Mouse (Mus musculus) forebrain, embryonic 11.5 days (tissue): ENCODE measurements around the gene Ttbk1. TPM values are rescaled to one million over a fixed set of nuclear protein-coding genes. Genes with fewer than 3 reads are reported as not detected.
"Not testable (repeated sequence)": the region's sequence is repeated elsewhere in the genome, so short reads cannot be mapped to it uniquely, and the experiment has no call there.

Experiments
- ATAC-seq: fragments of 200-750 bp; cut with Nextera tagmentation; replicated peaks from 2 replicates; pipeline ENCODE4 v1.8.0; 2017; ENCODE audit warnings: moderate TSS enrichment; ENCODE audit not compliant: low FRiP score
- DNase-seq: peaks from one replicate; pipeline ENCODE4 v3.0.0-alpha.2; 2017; ENCODE audit warnings: low spot score
- H3K27ac ChIP-seq: fragments of 300-500 bp; sonication (generic); 2 replicates; pipeline ENCODE4 v1.5.1; 2014; ENCODE audit warnings: low read depth, low read length
- H3K27me3 ChIP-seq: fragments of 300-500 bp; sonication (generic); 2 replicates; pipeline ENCODE4 v1.6.1; 2014; ENCODE audit warnings: mild to moderate bottlenecking, low read length, mixed read lengths; ENCODE audit not compliant: control insufficient read depth, insufficient read depth
- H3K36me3 ChIP-seq: fragments of 300-500 bp; sonication (generic); 2 replicates; pipeline ENCODE4 v1.6.1; 2014; ENCODE audit warnings: mild to moderate bottlenecking, low read length, moderate library complexity, mixed read lengths; ENCODE audit not compliant: control insufficient read depth, insufficient read depth
- H3K4me1 ChIP-seq: fragments of 300-500 bp; sonication (generic); replicated peaks from 2 replicates; pipeline ENCODE4 v1.6.1; 2014; ENCODE audit warnings: low read length, mixed read lengths; ENCODE audit not compliant: control insufficient read depth, insufficient read depth
- H3K4me2 ChIP-seq: fragments of 300-500 bp; sonication (generic); 2 replicates; pipeline ENCODE4 v1.6.1; 2014; ENCODE audit warnings: low read depth, mild to moderate bottlenecking, low read length, moderate library complexity, mixed read lengths; ENCODE audit not compliant: severe bottlenecking
- H3K4me3 ChIP-seq: fragments of 300-500 bp; sonication (generic); 2 replicates; pipeline ENCODE4 v1.5.1; 2014; ENCODE audit warnings: low read depth, low read length
- H3K9ac ChIP-seq: fragments of 300-500 bp; sonication (generic); 2 replicates; pipeline ENCODE4 v1.6.1; 2014; ENCODE audit warnings: low read length
- H3K9me3 ChIP-seq: fragments of 300-500 bp; sonication (generic); 2 replicates; pipeline ENCODE4 v1.6.1; 2016; ENCODE audit warnings: low read length, mixed read lengths; ENCODE audit not compliant: control insufficient read depth
- WGBS: fragments of 180-500 bp; shearing (Covaris S2); extraction: QIAGEN DNeasy Blood & Tissue Kit; methylation state at CpG from one replicate; pipeline ENCODE4 v1.1.7; 2014; 5-methylcytosine and 5-hydroxymethylcytosine counted together
- polyA plus RNA-seq: library from polyadenylated mRNA; unstranded; fragments of >200 nt; fragmentation: Nextera tagmentation; extraction: Ambion mirVana; gene quantifications from 2 replicates; pipeline ENCODE4 v1.2.1, GENCODE M21; 2014

Ttbk1 gene
- polyA plus RNA-seq, 1 experiment from 2014 or later: 3.5 TPM

DNA sequence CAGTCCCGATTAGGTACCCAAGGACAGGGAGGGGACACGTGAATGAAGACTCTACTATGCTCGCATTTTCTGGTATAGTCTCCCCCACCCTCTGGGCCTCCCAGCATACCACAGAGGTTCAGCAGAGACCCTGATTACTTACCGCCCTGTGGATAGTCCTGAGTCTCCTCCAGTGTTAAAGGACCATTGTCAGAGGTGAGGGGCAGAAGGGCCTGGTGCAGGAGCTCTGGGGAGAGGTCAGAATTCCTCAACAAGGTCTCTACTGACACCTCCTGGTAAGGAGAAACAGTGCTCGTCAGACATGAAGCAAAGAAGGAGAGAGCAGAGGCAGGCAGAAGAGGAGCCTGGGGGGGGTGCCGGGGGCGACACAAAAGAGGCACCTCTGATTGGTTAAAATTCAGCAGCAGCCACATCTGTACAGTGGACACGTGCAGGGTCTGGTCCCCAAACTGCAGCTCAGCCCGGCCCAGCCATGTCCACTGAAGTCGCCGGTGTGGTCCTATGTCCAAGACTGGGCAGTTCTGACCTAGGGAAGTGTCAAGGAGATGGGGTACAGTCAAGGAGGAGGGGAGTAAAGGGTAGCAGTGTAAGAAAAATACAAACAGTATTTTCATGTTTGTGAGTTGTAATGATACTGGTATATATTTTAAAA lies 23.7 kb upstream of the Ttbk1 start:
- Histone ChIP-seq H3K27ac (no peak overlapping the region), H3K27me3 (no peaks in the 10 kb centered on the region), H3K9ac (no peak overlapping the region), H3K36me3 (no peaks in the 10 kb centered on the region), H3K9me3 (no peaks in the 10 kb centered on the region), H3K4me3 (no peak overlapping the region), H3K4me1 (no peaks in the 10 kb centered on the region), H3K4me2 (no peak overlapping the region)
- WGBS: 45% methylated on average over 11 of the region's 11 CpGs
- DNase-seq: peak; percentile 55
- 0 out of 2 replicates have a peak, but pooled peaks have one; percentile 33 for ATAC-seq

DNA sequence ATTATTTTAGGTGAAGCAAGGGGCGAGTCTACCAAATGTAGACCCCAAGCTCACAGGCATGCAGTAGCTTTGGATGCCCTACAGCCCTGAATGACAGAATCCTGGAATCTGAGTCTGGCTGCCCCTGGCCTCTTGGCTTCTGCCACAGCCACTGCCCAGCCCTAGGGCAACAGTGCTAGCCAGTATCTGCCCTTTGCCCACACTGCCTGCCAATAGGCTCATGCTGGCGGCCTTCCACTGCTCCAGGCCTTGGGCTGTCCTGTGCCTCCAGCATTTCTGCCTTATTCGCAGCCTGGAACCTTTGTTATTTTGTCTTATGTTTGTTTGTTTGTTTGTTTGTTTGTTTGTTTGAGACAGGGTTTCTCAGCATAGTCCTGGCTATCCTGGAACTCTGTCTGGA lies 18.1 kb upstream of the Ttbk1 start:
- no peak overlapping the region for H3K9ac ChIP-seq
- H3K27ac ChIP-seq: no peak overlapping the region
- DNase-seq (no peak), ATAC-seq (no peak)
- no peak overlapping the region for H3K4me3 ChIP-seq
- WGBS: 90% methylated on average over 3 of the region's 3 CpGs
- no peaks in the 10 kb centered on the region for H3K36me3 ChIP-seq
- H3K27me3 ChIP-seq: no peaks in the 10 kb centered on the region
- no peak overlapping the region for H3K4me2 ChIP-seq
- no peaks in the 10 kb centered on the region for H3K4me1 ChIP-seq
- H3K9me3 ChIP-seq: no peaks in the 10 kb centered on the region

DNA sequence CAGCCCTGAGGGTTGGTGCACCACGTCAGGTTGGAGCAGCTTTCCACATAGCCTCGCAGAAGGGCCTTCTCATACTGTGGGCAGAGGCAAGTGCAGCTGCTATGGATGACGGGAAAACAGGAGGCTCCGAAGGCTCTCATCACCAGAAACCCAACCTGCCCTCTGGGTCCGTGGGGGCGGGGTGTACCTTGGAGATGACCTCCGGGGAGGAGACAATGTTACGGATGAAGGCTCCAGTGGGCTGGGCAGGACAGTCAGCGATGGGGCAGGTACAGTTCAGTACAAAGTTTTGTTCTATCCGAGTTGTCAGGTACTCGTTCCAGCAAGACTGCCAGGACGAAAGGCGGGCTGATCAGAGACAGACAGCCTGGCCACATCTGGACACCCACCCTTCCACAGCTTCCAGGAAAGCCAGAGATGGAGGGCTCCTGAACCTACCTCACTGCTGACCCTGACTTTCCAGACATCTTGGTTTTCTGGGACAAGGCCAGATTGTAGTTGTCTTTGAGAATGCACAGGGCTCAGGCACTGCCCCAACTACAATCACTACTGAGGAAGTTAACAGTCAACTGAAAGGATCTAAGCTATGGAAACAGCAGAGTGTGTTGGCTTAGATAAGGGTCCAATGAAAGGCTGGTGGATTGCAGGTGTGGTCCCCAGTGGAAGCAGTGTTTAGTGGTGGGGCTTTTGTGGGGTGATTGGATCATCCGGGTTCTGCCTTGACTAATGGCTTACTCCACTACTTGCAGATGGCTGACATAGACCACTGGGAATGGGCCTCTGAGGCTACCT lies 16.6 kb upstream of the Ttbk1 start:
- Histone ChIP-seq H3K36me3 (no peaks in the 10 kb centered on the region; the same call in 1 of the 2 replicates), H3K4me2 (no peak overlapping the region), H3K27ac (no peak overlapping the region), H3K4me3 (no peak overlapping the region), H3K9me3 (no peaks in the 10 kb centered on the region), H3K27me3 (no peaks in the 10 kb centered on the region), H3K4me1 (no peaks in the 10 kb centered on the region), H3K9ac (no peak overlapping the region)
- WGBS: 83% methylated on average over 14 of the region's 14 CpGs
- ATAC-seq: no peak
- DNase-seq: no peak

DNA sequence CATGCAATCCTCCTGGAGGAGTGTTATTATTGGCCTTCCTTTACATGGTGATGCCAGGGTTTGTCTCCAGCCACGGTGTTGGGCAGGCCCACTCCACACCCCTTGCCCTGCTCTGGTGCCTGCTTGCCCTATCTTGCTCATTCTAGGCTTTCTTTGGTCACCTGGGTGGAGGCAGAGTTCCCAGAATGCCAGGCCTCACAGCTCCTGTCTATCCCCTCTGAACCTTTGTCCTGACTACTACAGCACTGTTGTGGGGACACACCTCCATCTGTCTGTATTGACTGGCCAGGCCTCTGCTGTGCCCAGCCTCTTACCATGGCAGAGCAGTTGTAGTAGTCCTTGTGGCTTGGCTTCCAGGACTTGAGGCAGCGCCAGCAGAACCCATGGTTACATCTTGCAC lies 15.3 kb upstream of the Ttbk1 start:
- H3K36me3 ChIP-seq: no peaks in the 10 kb centered on the region; the same call in 1 of the 2 replicates
- H3K4me2 ChIP-seq: no peak overlapping the region
- DNase-seq (no peak), ATAC-seq (no peak)
- H3K4me3 ChIP-seq: no peak overlapping the region
- WGBS: 91% methylated on average over 2 of the region's 2 CpGs
- no peaks in the 10 kb centered on the region for H3K27me3 ChIP-seq
- H3K9me3 ChIP-seq: no peaks in the 10 kb centered on the region
- H3K9ac ChIP-seq: no peak overlapping the region
- H3K4me1 ChIP-seq: no peaks in the 10 kb centered on the region; the same call in 1 of the 2 replicates
- no peak overlapping the region for H3K27ac ChIP-seq

DNA sequence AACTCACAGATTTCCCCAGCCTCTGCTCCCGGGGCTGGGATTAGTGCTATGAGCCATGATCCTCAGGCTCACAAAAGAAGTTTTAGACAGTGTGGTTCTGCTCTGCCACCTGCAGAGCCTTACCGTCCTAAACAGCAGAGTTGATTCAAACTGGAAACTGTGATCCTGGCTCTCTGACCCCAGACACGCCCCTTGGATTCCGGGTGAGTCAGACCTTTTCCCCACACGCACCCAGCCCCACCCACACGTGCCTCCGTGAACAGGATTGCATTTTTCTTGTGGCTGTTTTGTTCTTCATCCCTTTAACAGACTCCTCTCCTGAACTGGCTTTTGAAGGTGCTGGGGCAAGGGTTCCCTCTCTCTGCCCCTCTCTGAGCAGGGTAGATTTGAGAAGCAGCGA lies 10.5 kb upstream of the Ttbk1 start:
- Histone ChIP-seq H3K9me3 (no peaks in the 10 kb centered on the region), H3K4me3 (no peak overlapping the region), H3K4me2 (no peak overlapping the region), H3K9ac (peak overlapping the region; percentile 23; the same call in 1 of the 2 replicates), H3K36me3 (no peaks in the 10 kb centered on the region; the same call in 1 of the 2 replicates), H3K27ac (no peak overlapping the region), H3K27me3 (0 out of 2 replicates have a peak, but pooled peaks cover 3% of the 10 kb centered on the region), H3K4me1 (peaks cover 3% of the 10 kb centered on the region; the same call in 1 of the 2 replicates)
- 64% methylated on average over 8 of the region's 8 CpGs for WGBS
- ATAC-seq (no peak), DNase-seq (no peak)

DNA sequence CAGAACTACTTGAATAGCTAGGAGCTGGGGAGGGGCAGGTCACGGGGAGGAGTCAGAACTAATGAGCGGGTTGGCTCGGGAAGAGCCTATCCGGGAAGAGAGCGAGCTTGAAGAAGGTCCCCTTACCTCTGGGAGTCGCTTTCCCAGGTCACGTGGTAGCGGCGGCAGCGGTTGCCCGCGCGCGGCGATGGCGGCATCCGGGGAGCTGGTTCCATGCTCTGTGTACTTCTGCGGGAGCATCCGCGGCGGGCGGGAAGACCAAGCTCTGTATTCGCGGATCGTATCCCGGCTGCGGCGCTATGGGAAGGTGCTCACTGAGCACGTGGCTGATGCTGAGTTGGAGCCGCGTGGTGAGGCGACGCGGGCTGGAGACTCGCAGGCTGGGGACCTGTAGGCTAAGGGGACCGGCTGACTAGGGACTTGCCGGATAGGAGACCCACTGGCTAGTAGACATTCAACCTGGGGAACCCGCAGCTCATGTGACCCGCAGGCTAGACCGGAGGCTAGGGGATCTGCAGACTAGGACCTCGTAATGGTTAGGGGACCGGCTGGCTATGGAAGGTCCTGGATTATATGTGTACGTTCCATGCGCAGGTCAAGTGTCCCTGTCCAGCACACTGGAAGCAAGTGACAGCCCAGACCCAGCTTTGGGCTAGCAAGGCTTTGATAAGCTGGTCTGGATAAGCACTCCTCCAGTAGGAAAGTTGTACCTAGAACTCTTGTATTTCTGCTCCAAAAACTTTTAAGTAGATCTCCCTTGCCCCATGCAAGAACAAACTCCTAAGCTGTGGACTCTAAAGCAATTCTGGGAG lies 9.4 kb upstream of the Ttbk1 start, which contains the start of gene Dnph1:
Dnph1 (plus strand) TSS at position 89 of the 812 bp plus-strand sequence.
- peak; percentile 93 for DNase-seq
- Histone ChIP-seq H3K27ac (no peak within 1 kb of the TSS), H3K4me1 (peaks cover 3% of the 10 kb centered on the region; the same call in 1 of the 2 replicates), H3K27me3 (0 out of 2 replicates have a peak, but pooled peaks cover 3% of the 10 kb centered on the region), H3K4me2 (peak within 1 kb of the TSS; percentile 79), H3K9me3 (no peaks in the 10 kb centered on the region), H3K36me3 (no peaks in the 10 kb centered on the region; the same call in 1 of the 2 replicates), H3K4me3 (peak within 1 kb of the TSS; percentile 55), H3K9ac (peak within 1 kb of the TSS; percentile 69)
- ATAC-seq: peak; percentile 98
- WGBS: under 1% methylated on average over 44 of the region's 44 CpGs

DNA sequence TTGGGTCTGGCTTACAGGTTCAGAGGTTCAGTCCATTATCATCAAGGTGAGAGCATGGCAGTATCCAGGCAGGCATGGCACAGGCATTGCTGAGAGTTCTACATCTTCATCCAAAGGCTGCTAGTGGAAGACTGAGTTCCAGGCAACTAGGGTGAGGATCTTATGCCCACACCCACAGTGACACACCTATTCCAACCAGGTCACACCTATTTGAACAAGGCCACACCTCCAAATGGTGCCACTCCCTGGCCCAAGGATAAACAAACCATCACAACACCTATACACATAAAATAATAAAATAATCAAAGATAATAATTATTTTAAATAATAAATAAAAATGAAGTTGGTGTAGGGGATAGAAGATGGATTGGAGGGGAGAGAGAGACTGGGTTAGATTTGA lies 8.6 kb upstream of the Ttbk1 start:
- not testable (repeated sequence) for H3K4me3 ChIP-seq, H3K27me3 ChIP-seq, DNase-seq, H3K4me1 ChIP-seq, ATAC-seq, H3K36me3 ChIP-seq, H3K4me2 ChIP-seq, H3K9me3 ChIP-seq, H3K9ac ChIP-seq, H3K27ac ChIP-seq

DNA sequence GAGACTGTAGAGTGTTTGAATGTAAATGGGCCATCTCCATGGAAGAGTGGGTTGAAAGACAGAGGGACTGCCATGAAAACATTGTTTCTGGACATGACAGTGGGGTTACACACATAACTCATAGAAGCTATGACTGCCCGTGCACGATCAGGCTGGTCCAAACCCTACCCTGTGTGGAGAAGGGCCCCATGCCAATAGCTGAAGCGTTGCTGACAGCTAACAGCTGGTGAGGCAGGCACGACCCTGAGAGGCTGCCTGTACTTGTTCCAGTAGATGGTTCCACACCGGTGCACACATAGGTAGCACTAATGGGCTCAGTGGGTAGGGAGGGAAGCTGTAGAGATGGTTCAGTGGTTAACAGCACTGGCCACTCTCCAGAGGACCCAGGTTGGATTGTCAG lies 8.0 kb upstream of the Ttbk1 start:
- H3K4me3 ChIP-seq: no peak overlapping the region
- H3K4me2 ChIP-seq: no peak overlapping the region
- H3K9me3 ChIP-seq: no peaks in the 10 kb centered on the region
- DNase-seq (no peak), ATAC-seq (no peak)
- H3K27me3 ChIP-seq: 0 out of 2 replicates have a peak, but pooled peaks cover 3% of the 10 kb centered on the region
- H3K36me3 ChIP-seq: no peaks in the 10 kb centered on the region; the same call in 1 of the 2 replicates
- WGBS: 79% methylated on average over 5 of the region's 5 CpGs
- H3K4me1 ChIP-seq: peaks cover 3% of the 10 kb centered on the region; the same call in 1 of the 2 replicates
- H3K9ac ChIP-seq: no peak overlapping the region
- no peak overlapping the region for H3K27ac ChIP-seq
